Mouse (Mus musculus) midbrain, embryonic 13.5 days (tissue): ENCODE data around the gene Gpa33. TPM values are rescaled to one million over a fixed set of nuclear protein-coding genes. Genes with fewer than 3 reads are reported as not detected.
"Not testable (repeated sequence)": the region's sequence is repeated elsewhere in the genome, so short reads cannot be mapped to it uniquely, and the experiment has no call there.

Experiments
- ATAC-seq: fragments of 200-750 bp; cut with Nextera tagmentation; 2 replicates; pipeline ENCODE4 v1.8.0; 2017; ENCODE audit warnings: mild to moderate bottlenecking, moderate TSS enrichment, moderate library complexity
- H3K27ac ChIP-seq: fragments of 300-500 bp; sonication (generic); 2 replicates; pipeline ENCODE4 v1.5.1; 2015; ENCODE audit warnings: inconsistent platforms, mild to moderate bottlenecking, moderate library complexity
- H3K27me3 ChIP-seq: fragments of 300-500 bp; sonication (generic); 2 replicates; pipeline ENCODE4 v1.6.1; 2015; ENCODE audit warnings: mild to moderate bottlenecking, inconsistent platforms
- H3K36me3 ChIP-seq: fragments of 300-500 bp; sonication (generic); 2 replicates; pipeline ENCODE4 v1.6.1; 2015; ENCODE audit warnings: mild to moderate bottlenecking, inconsistent platforms
- H3K4me1 ChIP-seq: fragments of 300-500 bp; sonication (generic); replicated peaks from 2 replicates; pipeline ENCODE4 v1.6.1; 2015; ENCODE audit warnings: inconsistent platforms
- H3K4me2 ChIP-seq: fragments of 300-500 bp; sonication (generic); replicated peaks from 2 replicates; pipeline ENCODE4 v1.6.1; 2015; ENCODE audit warnings: moderate library complexity, mild to moderate bottlenecking, inconsistent platforms
- H3K4me3 ChIP-seq: fragments of 300-500 bp; sonication (generic); replicated peaks from 2 replicates; pipeline ENCODE4 v1.5.1; 2015; ENCODE audit warnings: mild to moderate bottlenecking, inconsistent platforms
- H3K9ac ChIP-seq: fragments of 300-500 bp; sonication (generic); replicated peaks from 2 replicates; pipeline ENCODE4 v1.6.1; 2015; ENCODE audit warnings: mild to moderate bottlenecking, inconsistent platforms
- H3K9me3 ChIP-seq: fragments of 300-500 bp; sonication (generic); 2 replicates; pipeline ENCODE4 v1.6.1; 2016; ENCODE audit warnings: mild to moderate bottlenecking, inconsistent platforms
- WGBS: fragments of 180-500 bp; shearing (Covaris S2); methylation state at CpG from one replicate; pipeline ENCODE4 v1.1.7; 2015; 5-methylcytosine and 5-hydroxymethylcytosine counted together
- polyA plus RNA-seq: library from polyadenylated mRNA; unstranded; fragments of >200 nt; fragmentation: Nextera tagmentation; extraction: Ambion mirVana; gene quantifications from 2 replicates; pipeline ENCODE4 v1.2.1, GENCODE M21; 2015

Gpa33 gene
- polyA plus RNA-seq, 1 experiment from 2014 or later: not detected

DNA sequence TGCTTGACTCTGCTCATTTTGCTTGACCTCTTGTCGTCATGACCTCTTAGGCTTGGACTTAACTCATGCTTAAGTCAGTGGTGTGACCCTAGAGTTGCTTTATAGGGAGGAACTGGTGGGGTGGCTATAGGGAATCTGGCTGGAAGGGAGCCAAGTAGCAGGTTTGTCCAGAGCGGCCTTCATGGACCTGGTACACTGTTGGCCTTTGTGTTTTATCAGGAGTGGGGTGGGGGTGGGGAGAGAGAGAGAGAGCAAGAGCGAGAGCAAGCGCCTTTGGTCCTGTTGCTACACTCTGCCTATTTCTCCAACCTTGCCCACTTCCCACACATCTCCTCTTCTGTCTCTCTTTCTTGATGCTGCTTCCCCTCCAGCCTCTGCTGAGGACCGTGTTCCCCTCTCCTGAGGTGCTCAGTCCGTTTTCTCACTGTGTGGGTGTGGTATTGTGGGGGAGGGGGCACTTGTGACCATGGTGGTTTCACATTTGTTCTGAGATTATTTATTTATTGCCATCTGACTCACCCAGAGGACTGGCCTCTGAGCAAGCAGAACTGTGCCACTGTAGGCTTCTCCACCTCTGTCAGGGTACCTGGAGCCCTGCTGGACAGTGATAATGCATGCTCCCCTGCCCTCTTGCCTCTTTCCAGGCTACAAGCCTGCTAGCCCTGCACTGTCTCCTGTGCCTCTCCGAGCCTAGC is 7.4 kb downstream of the Gpa33 start:
- Histone ChIP-seq H3K36me3 (no peaks in the 10 kb centered on the region), H3K27me3 (peaks cover 3% of the 10 kb centered on the region; the same call in 1 of the 2 replicates), H3K4me1 (peaks cover 13% of the 10 kb centered on the region), H3K27ac (no peak overlapping the region), H3K4me2 (no peak overlapping the region), H3K4me3 (no peak overlapping the region), H3K9me3 (no peaks in the 10 kb centered on the region), H3K9ac (no peak overlapping the region)
- 83% methylated on average over 7 of the region's 7 CpGs for WGBS
- ATAC-seq: no peak; the same call in 1 of the 2 replicates

GRCm38 (mm10) chr1:166138136-166138535 is 8.1 kb downstream of the Gpa33 start:
- Histone ChIP-seq H3K4me1 (peaks cover 13% of the 10 kb centered on the region), H3K4me3 (no peak overlapping the region), H3K9me3 (no peaks in the 10 kb centered on the region), H3K9ac (no peak overlapping the region), H3K36me3 (no peaks in the 10 kb centered on the region), H3K27ac (no peak overlapping the region), H3K4me2 (no peak overlapping the region), H3K27me3 (peaks cover 3% of the 10 kb centered on the region; the same call in 1 of the 2 replicates)
- ATAC-seq: no peak
- WGBS: 78% methylated on average over 13 of the region's 13 CpGs

DNA sequence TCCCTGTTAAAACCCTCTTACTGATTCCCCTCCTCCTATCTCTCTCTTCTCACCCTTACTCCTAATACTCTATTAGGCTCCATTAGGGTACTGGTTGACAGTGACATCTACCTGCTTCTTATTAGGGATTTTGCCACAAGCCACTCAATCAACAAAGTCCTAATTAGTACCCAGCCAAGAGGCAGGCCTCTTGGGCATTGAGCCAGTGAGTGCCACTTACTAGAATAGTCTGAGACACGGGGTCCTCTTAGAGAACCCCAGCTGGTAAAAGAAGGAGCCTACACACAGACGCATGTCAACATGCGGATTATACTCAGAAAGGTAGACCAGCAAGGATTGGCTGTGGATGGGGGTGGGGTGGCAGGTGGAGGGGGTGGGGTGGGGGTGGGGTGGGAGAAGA is 9.1 kb downstream of the Gpa33 start:
- H3K4me1 ChIP-seq: peaks cover 13% of the 10 kb centered on the region

GRCm38 (mm10) chr1:166139620-166140184 is 9.7 kb downstream of the Gpa33 start:
- Histone ChIP-seq H3K9ac (no peak overlapping the region), H3K4me1 (peaks cover 13% of the 10 kb centered on the region), H3K27me3 (peaks cover 3% of the 10 kb centered on the region; the same call in 1 of the 2 replicates), H3K27ac (no peak overlapping the region), H3K36me3 (no peaks in the 10 kb centered on the region), H3K9me3 (no peaks in the 10 kb centered on the region), H3K4me2 (no peak overlapping the region), H3K4me3 (no peak overlapping the region)
- ATAC-seq: peak; percentile 64; the same call in 1 of the 2 replicates
- WGBS: 41% methylated on average over 4 of the region's 4 CpGs

More for the DNA sequence above, 9.1 kb downstream of the Gpa33 start:
- H3K9me3 ChIP-seq: no peaks in the 10 kb centered on the region
- WGBS: 72% methylated on average over 3 of the region's 3 CpGs
- no peak for ATAC-seq
- H3K27me3 ChIP-seq: peaks cover 3% of the 10 kb centered on the region; the same call in 1 of the 2 replicates
- no peak overlapping the region for H3K27ac ChIP-seq
- H3K9ac ChIP-seq: no peak overlapping the region
- no peak overlapping the region for H3K4me3 ChIP-seq
- H3K4me2 ChIP-seq: no peak overlapping the region
- no peaks in the 10 kb centered on the region for H3K36me3 ChIP-seq

DNA sequence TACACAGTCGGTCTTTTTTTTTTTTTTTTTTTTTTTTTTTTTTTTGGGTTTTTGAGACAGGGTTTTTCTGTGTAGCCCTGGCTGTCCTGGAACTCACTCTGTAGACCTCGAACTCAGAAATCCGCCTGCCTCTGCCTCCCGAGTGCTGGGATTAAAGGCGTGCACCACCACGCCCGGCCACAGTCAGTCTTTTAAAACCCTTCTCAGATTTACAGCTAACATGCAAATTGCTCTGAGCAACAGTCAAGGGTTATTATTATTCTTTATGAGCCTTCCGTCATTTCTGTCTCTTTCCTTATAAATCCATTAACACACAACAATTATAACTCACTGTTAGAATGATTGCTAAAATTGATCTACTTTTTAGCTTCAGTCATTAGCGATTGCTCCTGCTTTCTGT is 11.8 kb downstream of the Gpa33 start:
- H3K4me2 ChIP-seq, H3K27ac ChIP-seq, ATAC-seq, H3K4me1 ChIP-seq, H3K9ac ChIP-seq, H3K4me3 ChIP-seq, H3K27me3 ChIP-seq, H3K36me3 ChIP-seq, H3K9me3 ChIP-seq: not testable (repeated sequence)
- WGBS: 93% methylated on average over 9 of the region's 9 CpGs

GRCm38 (mm10) chr1:166142369-166142768 is 12.3 kb downstream of the Gpa33 start:
- 74% methylated on average over 6 of the region's 6 CpGs for WGBS

GRCm38 (mm10) chr1:166146626-166147025 is 16.6 kb downstream of the Gpa33 start:
- WGBS: 90% methylated on average over 11 of the region's 11 CpGs
- ATAC-seq: no peak
- no peak overlapping the region for H3K27ac ChIP-seq
- no peak overlapping the region for H3K4me2 ChIP-seq
- peaks cover 6% of the 10 kb centered on the region; the same call in 1 of the 2 replicates for H3K4me1 ChIP-seq
- no peaks in the 10 kb centered on the region for H3K27me3 ChIP-seq
- no peak overlapping the region for H3K9ac ChIP-seq
- H3K36me3 ChIP-seq: no peaks in the 10 kb centered on the region
- H3K4me3 ChIP-seq: no peak overlapping the region
- no peaks in the 10 kb centered on the region for H3K9me3 ChIP-seq

More at GRCm38 (mm10) chr1:166142369-166142768, 12.3 kb downstream of the Gpa33 start:
- no peaks in the 10 kb centered on the region for H3K36me3 ChIP-seq
- no peak overlapping the region for H3K27ac ChIP-seq
- H3K9me3 ChIP-seq: no peaks in the 10 kb centered on the region
- H3K4me1 ChIP-seq: peaks cover 9% of the 10 kb centered on the region; the same call in 1 of the 2 replicates
- no peaks in the 10 kb centered on the region; the same call in 1 of the 2 replicates for H3K27me3 ChIP-seq
- no peak overlapping the region for H3K4me3 ChIP-seq
- no peak for ATAC-seq
- no peak overlapping the region for H3K9ac ChIP-seq
- no peak overlapping the region for H3K4me2 ChIP-seq

- Histone ChIP-seq H3K4me1 (peaks cover 7% of the 10 kb centered on the region; the same call in 1 of the 2 replicates), H3K9ac (no peak overlapping the region), H3K4me3 (no peak overlapping the region), H3K4me2 (no peak overlapping the region), H3K36me3 (no peaks in the 10 kb centered on the region), H3K27me3 (0 out of 2 replicates have a peak, but pooled peaks cover 7% of the 10 kb centered on the region), H3K27ac (no peak overlapping the region), H3K9me3 (no peaks in the 10 kb centered on the region)
- no peak for ATAC-seq
- WGBS: 70% methylated on average over 3 of the region's 3 CpGs
Observed at GRCm38 (mm10) chr1:166147657-166148056, 17.6 kb downstream of the Gpa33 start.

DNA sequence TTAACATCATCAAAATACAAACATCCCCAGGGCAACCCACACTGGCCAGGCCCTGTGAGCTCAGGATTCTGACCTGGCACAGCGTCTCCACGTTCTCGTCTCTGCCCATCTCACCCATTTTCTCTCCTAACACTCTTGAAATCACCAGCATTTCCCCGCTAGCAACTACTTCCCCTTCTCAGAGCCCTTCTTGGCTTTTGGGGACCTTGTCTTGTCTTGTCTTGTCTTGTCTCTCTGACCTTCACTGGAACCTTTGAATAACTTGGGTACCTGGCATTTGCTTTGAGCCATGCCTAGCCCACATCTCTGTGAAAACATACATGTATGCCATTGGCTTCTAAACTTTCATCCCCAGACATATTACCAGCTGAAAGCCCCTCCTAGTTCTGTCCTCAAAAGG is 19.4 kb downstream of the Gpa33 start:
- H3K4me2 ChIP-seq: no peak overlapping the region
- H3K36me3 ChIP-seq: no peaks in the 10 kb centered on the region
- H3K9ac ChIP-seq: 0 out of 2 replicates have a peak overlapping the region, but pooled peaks have one; percentile 10
- H3K9me3 ChIP-seq: no peaks in the 10 kb centered on the region
- no peak overlapping the region for H3K4me3 ChIP-seq
- H3K27me3 ChIP-seq: peaks cover 10% of the 10 kb centered on the region; the same call in 1 of the 2 replicates
- 89% methylated on average over 4 of the region's 4 CpGs for WGBS
- peaks cover 12% of the 10 kb centered on the region; the same call in 1 of the 2 replicates for H3K4me1 ChIP-seq
- no peak for ATAC-seq
- no peak overlapping the region for H3K27ac ChIP-seq

GRCm38 (mm10) chr1:166150035-166150434 is 20.0 kb downstream of the Gpa33 start:
- Histone ChIP-seq H3K4me3 (no peak overlapping the region), H3K9me3 (no peaks in the 10 kb centered on the region), H3K4me1 (peaks cover 12% of the 10 kb centered on the region; the same call in 1 of the 2 replicates), H3K4me2 (no peak overlapping the region), H3K27ac (no peak overlapping the region), H3K9ac (no peak overlapping the region), H3K27me3 (peaks cover 15% of the 10 kb centered on the region), H3K36me3 (no peaks in the 10 kb centered on the region)
- WGBS: 84% methylated on average over 7 of the region's 7 CpGs
- no peak for ATAC-seq

DNA sequence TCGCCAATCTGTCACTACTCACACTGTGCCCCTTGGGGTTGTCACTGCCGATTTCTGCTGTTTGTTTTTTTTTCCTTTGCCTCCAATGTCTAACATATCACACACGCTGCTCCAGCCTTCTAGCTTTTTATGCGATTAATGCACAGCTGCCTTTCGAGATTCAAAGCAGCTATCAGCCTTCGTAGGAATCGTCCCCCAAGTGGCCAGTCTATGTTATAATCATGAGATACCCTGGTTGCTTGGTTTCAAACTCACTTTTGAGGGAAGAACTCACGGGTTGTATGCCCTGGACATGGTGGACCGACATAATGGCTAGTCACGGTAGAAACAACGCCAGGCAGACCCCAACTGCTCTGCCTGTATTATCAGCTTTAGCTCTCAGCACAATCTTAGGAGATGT is 21.3 kb downstream of the Gpa33 start:
- no peak overlapping the region for H3K4me2 ChIP-seq
- H3K9me3 ChIP-seq: no peaks in the 10 kb centered on the region
- H3K9ac ChIP-seq: no peak overlapping the region

DNA sequence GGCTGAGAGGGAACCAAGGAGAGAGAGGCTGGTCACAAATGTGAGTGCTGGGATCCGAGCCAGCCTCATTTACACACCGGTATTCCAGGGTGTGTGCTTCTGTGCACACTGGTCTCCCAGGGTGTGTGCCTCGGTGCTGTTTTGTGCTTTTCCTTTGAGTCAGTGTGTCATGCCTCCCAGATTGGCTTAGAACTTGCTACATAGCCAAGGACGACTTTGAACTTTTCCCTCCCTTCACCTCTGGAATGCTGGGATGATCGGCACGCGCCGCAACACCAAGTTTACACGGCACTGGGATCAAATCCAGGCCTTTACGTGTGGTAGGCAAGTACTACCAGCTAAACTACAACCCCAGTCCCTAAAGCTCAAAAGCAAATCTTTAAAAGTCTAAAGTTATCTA is 22.0 kb downstream of the Gpa33 start:
- WGBS: 92% methylated on average over 10 of the region's 10 CpGs
- Histone ChIP-seq H3K27ac (no peak overlapping the region), H3K4me1 (peaks cover 12% of the 10 kb centered on the region; the same call in 1 of the 2 replicates), H3K4me2 (no peak overlapping the region), H3K9ac (no peak overlapping the region), H3K9me3 (no peaks in the 10 kb centered on the region), H3K27me3 (peaks cover 23% of the 10 kb centered on the region), H3K36me3 (no peaks in the 10 kb centered on the region), H3K4me3 (no peak overlapping the region)
- no peak for ATAC-seq

More for the DNA sequence above, 21.3 kb downstream of the Gpa33 start:
- no peak overlapping the region for H3K4me3 ChIP-seq
- no peak for ATAC-seq
- peaks cover 12% of the 10 kb centered on the region; the same call in 1 of the 2 replicates for H3K4me1 ChIP-seq
- no peak overlapping the region for H3K27ac ChIP-seq
- peaks cover 23% of the 10 kb centered on the region for H3K27me3 ChIP-seq
- WGBS: 51% methylated on average over 11 of the region's 11 CpGs
- no peaks in the 10 kb centered on the region for H3K36me3 ChIP-seq
